Mouse (Mus musculus) CH12.LX (cell line): ENCODE measurements around the gene Nenf. TPM values are rescaled to one million over a fixed set of nuclear protein-coding genes. Genes with fewer than 3 reads are reported as not detected.

Source experiments
- DNase-seq: peaks from one replicate; pipeline ENCODE4 v3.0.0-alpha.2; 2013; ENCODE audit errors: extremely low read depth
- H3K27ac ChIP-seq: 2 replicates; pipeline ENCODE4 v1.5.1; 2012; ENCODE audit warnings: low read depth, mild to moderate bottlenecking, control low read depth, moderate library complexity; ENCODE audit not compliant: insufficient read depth
- H3K27me3 ChIP-seq: replicated peaks from 2 replicates; pipeline ENCODE3; 2012; ENCODE audit warnings: inconsistent platforms
- H3K36me3 ChIP-seq, 2 experiments: replicated peaks in 1 of 2; 2 replicates each; pipeline versions ENCODE3 to v1.6.1; 2012; ENCODE audit warnings: inconsistent platforms in 1 of 2, low read length in 1 of 2, mild to moderate bottlenecking in 1 of 2, mixed read lengths in 1 of 2, moderate library complexity in 1 of 2; ENCODE audit not compliant: control insufficient read depth in 1 of 2, insufficient read depth in 1 of 2
- H3K4me1 ChIP-seq, 2 experiments: 2 replicates each; pipeline ENCODE4 v1.6.1; 2012; ENCODE audit warnings: inconsistent platforms in 1 of 2, moderate library complexity in 1 of 2; ENCODE audit not compliant: insufficient read depth in 2 of 2, control insufficient read depth in 1 of 2
- H3K4me2 ChIP-seq: 2 replicates; pipeline ENCODE4 v1.6.1; 2012; ENCODE audit warnings: low read depth, mild to moderate bottlenecking, control low read depth; ENCODE audit not compliant: poor library complexity, insufficient read depth, severe bottlenecking
- H3K4me3 ChIP-seq, 3 experiments: fragments of 150-350 bp in 1 of 3; sonication (generic) in 1 of 3; replicated peaks in 1 of 3; 2 replicates each; pipeline versions ENCODE3 to v1.5.1; 2011 to 2012; ENCODE audit warnings: low read depth in 2 of 3, low read length in 2 of 3, mild to moderate bottlenecking in 2 of 3, moderate library complexity in 2 of 3, control low read depth in 1 of 3, improper control_type of control experiment in 1 of 3, inconsistent platforms in 1 of 3, mixed read lengths in 1 of 3; ENCODE audit not compliant: poor library complexity in 1 of 3
- H3K79me2 ChIP-seq: replicated peaks from 2 replicates; pipeline ENCODE4 v1.6.1; 2012; ENCODE audit warnings: mild to moderate bottlenecking, moderate library complexity; ENCODE audit not compliant: control insufficient read depth, poor library complexity, insufficient read depth, severe bottlenecking; ENCODE audit errors: extremely low read depth
- H3K9ac ChIP-seq: 2 replicates; pipeline ENCODE4 v1.6.1; 2012; ENCODE audit warnings: low read depth, mild to moderate bottlenecking, control low read depth, moderate library complexity; ENCODE audit not compliant: insufficient read depth
- H3K9me3 ChIP-seq: replicated peaks from 2 replicates; pipeline ENCODE3; 2012; ENCODE audit warnings: low read length, inconsistent platforms, mixed read lengths
- BHLHE40 ChIP-seq: IDR thresholded peaks from 2 replicates; pipeline ENCODE4 v1.6.1; 2011; ENCODE audit warnings: mild to moderate bottlenecking, low read depth, low read length, improper control_type of control experiment
- EP300 ChIP-seq: IDR thresholded peaks from 2 replicates; pipeline ENCODE4 v1.6.1; 2011; ENCODE audit warnings: low read length, improper control_type of control experiment
- ETS1 ChIP-seq: conservative IDR thresholded peaks from 2 replicates; pipeline ENCODE4 v1.6.1; 2012; ENCODE audit warnings: low read depth, mild to moderate bottlenecking, inconsistent platforms, low read length, improper control_type of control experiment, moderate library complexity
- HCFC1 ChIP-seq: IDR thresholded peaks from 2 replicates; pipeline ENCODE4 v1.6.1; 2012; ENCODE audit warnings: low read depth, mild to moderate bottlenecking, inconsistent platforms, low read length, improper control_type of control experiment
- JUND ChIP-seq: conservative IDR thresholded peaks from 2 replicates; pipeline ENCODE4 v1.6.1; 2011; ENCODE audit warnings: low read depth, low read length, improper control_type of control experiment
- MAX ChIP-seq: IDR thresholded peaks from 2 replicates; pipeline ENCODE4 v1.6.1; 2011; ENCODE audit warnings: low read length, improper control_type of control experiment
- MAZ ChIP-seq: IDR thresholded peaks from 2 replicates; pipeline ENCODE4 v1.6.1; 2012; ENCODE audit warnings: low read depth, mild to moderate bottlenecking, inconsistent platforms, low read length, improper control_type of control experiment, moderate library complexity
- MEF2A ChIP-seq: IDR thresholded peaks from 2 replicates; pipeline ENCODE4 v1.6.1; 2014; ENCODE audit warnings: low read depth, mild to moderate bottlenecking, inconsistent platforms, low read length, improper control_type of control experiment, borderline replicate concordance
- NRF1 ChIP-seq: IDR thresholded peaks from 2 replicates; pipeline ENCODE4 v1.6.1; 2014; ENCODE audit warnings: low read depth, mild to moderate bottlenecking, inconsistent platforms, low read length, improper control_type of control experiment, moderate library complexity
- POLR2AphosphoS2 ChIP-seq: IDR thresholded peaks from 2 replicates; pipeline ENCODE4 v1.6.1; 2011; ENCODE audit warnings: low read depth, low read length, improper control_type of control experiment
- SIN3A ChIP-seq: IDR thresholded peaks from 2 replicates; pipeline ENCODE4 v1.6.1; 2012; ENCODE audit warnings: low read length, improper control_type of control experiment, inconsistent platforms
- SMC3 ChIP-seq: IDR thresholded peaks from 2 replicates; pipeline ENCODE4 v1.6.1; 2011; ENCODE audit warnings: low read depth, low read length, improper control_type of control experiment
- TBP ChIP-seq: conservative IDR thresholded peaks from 2 replicates; pipeline ENCODE4 v1.6.1; 2011; ENCODE audit warnings: low read depth, low read length, improper control_type of control experiment
- TCF12 ChIP-seq: IDR thresholded peaks from 2 replicates; pipeline ENCODE4 v1.6.1; 2014; ENCODE audit warnings: low read depth, mild to moderate bottlenecking, inconsistent platforms, low read length, improper control_type of control experiment
- USF1 ChIP-seq: IDR thresholded peaks from 2 replicates; pipeline ENCODE4 v1.6.1; 2014; ENCODE audit warnings: low read depth, mild to moderate bottlenecking, inconsistent platforms, low read length, improper control_type of control experiment
- ZKSCAN1 ChIP-seq: IDR thresholded peaks from 2 replicates; pipeline ENCODE4 v1.6.1; 2012; ENCODE audit warnings: low read depth, inconsistent platforms, low read length, improper control_type of control experiment, borderline replicate concordance
- dilution Hi-C: fragments of 300-500 bp; cut with MboI; formaldehyde crosslinking; loops from 2 replicates; pipeline ENCODE4 v1.14.3; 2020; ENCODE audit warnings: low sequenced_read_pairs; ENCODE audit not compliant: extremely low pct_unique_long_range_greater_than_20kb, extremely low pct_ligation_motif_present
- in situ Hi-C: fragments of 300-500 bp; cut with MboI; formaldehyde crosslinking; loops from 3 replicates; pipeline ENCODE4 v1.14.3; 2019; ENCODE audit warnings: low sequenced_read_pairs, low pct_ligation_motif_present, low pct_unique_long_range_greater_than_20kb, mixed read lengths
- polyA plus RNA-seq: library from polyadenylated mRNA; unstranded; fragments of >175 nt; gene quantifications from 2 replicates; pipeline ENCODE4 v1.2.1, GENCODE M21; 2012; ENCODE audit warnings: low read depth; ENCODE audit not compliant: insufficient read length
- total RNA-seq, 2 experiments: library from RNA; depleted of rRNA; stranded (reverse); fragments of 300-350 nt in 1 of 2; fragments of >200 nt in 1 of 2; gene quantifications; 2 replicates each; pipeline ENCODE4 v1.2.3; 2012 to 2014

Gene Nenf
- total and polyA plus RNA-seq, 3 experiments, result 28.8 to 86.7 (median 43.8) TPM

GRCm38 (mm10) chr1:191284502-191284901, 33.5 kb downstream of the Nenf start:
- Histone ChIP-seq H3K4me2 (no peak overlapping the region), H3K4me1 (peaks cover 20 to 67% of the 10 kb centered on the region in 2 experiments), H3K79me2 (no peaks in the 10 kb centered on the region), H3K9ac (no peak overlapping the region), H3K36me3 (no peaks in the 10 kb centered on the region), H3K4me3 (no peak overlapping the region), H3K27me3 (no peaks in the 10 kb centered on the region), H3K9me3 (peaks cover 4% of the 10 kb centered on the region), H3K27ac (no peak overlapping the region)
- dilution Hi-C loops, result no loop called here
- TF ChIP-seq HCFC1, result no peak
- TF ChIP-seq USF1, result no peak
- TF ChIP-seq SIN3A, result no peak
- TF ChIP-seq ETS1, result no peak
- no peak for TF ChIP-seq MEF2A
- TF ChIP-seq ZKSCAN1, result no peak
- TF ChIP-seq MAZ, result no peak
- TF ChIP-seq NRF1, result no peak
- TF ChIP-seq TBP, result no peak
- in situ Hi-C loops, result loop anchor here (5.0 to 10.0 kb wide), 3 partner anchors 102 to 330 kb away; no protein-coding TSS in a partner anchor
- no peak for DNase-seq

- TF ChIP-seq BHLHE40, result peak; percentile 66
- TF ChIP-seq TBP, result no peak
- no peak for TF ChIP-seq ZKSCAN1
- TF ChIP-seq TCF12, result no peak
- peak; percentile 29 for TF ChIP-seq ETS1
- no peak for TF ChIP-seq MAX
- no peak for TF ChIP-seq POLR2AphosphoS2
- 0 out of 2 replicates have a peak, but pooled peaks have one; percentile 44 for TF ChIP-seq MEF2A
- TF ChIP-seq JUND, result no peak
- TF ChIP-seq EP300, result no peak
- TF ChIP-seq SMC3, result no peak
- TF ChIP-seq HCFC1, result no peak
- Histone ChIP-seq H3K79me2 (no peaks in the 10 kb centered on the region), H3K4me1 (peaks cover 29 to 67% of the 10 kb centered on the region in 2 experiments), H3K4me2 (no peak overlapping the region), H3K27ac (no peak overlapping the region), H3K27me3 (no peaks in the 10 kb centered on the region), H3K9ac (no peak overlapping the region), H3K36me3 (no peaks in the 10 kb centered on the region), H3K9me3 (peaks cover 4% of the 10 kb centered on the region), H3K4me3 (no peak overlapping the region)
- dilution Hi-C loops (no loop called here), in situ Hi-C loops (loop anchor here (5.0 to 10.0 kb wide), 3 partner anchors 101 to 329 kb away; no protein-coding TSS in a partner anchor)
- DNase-seq, result no peak
These were observed 34.6 kb downstream of the Nenf start for GRCm38 (mm10) chr1:191283110-191284040.
